Mouse (Mus musculus) lung, postnatal 25 days (tissue): Measurements from ENCODE around the gene Ccdc96.

Experiments
- DNase-seq: peaks from one replicate; pipeline ENCODE4 v3.0.0; 2022; ENCODE audit warnings: low spot score

Gene Ccdc96

DNA sequence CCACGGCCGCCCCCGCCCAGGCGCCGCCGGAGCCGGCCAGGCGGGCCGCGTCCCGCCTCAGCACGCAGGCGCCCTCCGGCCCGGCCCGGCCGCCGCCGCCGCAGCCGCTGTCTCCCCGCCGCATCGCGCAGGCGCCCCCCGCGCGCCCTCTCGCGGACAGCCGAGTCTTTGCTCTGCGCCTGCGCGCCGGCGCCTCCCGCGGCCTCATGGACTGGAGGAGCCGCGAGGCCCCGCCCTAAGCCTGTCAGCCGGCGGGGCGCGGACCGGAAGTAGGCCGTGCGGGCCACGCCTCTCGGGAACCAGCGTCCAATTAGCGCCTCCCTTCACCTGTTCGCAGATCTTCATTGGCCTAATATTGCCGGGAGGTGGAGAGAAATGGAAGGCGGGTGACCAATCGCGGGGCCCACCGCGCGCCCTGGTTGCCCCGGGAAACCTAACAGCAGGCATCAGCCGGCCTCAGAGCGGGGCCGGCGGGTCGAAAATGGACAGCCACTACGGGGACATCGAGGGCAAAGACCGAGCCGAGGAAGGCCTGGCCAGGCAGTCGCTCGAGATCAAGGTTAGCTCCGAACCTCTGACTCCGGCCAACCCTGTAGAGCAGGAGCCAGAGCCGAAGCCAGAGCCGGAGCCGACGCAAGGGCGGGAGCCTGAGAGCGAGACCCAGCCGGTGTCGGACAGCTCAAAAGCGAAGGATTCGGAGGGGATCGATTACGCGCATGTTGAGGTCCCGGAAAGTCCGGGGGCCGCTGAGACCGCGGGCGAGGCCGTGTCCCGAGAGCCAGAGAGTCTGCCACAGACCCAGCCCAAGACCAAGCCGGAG, at the start of gene Ccdc96, which contains the start of gene Tada2b:
Ccdc96 (plus strand) TSS at position 418 of the 820 bp plus-strand sequence.
Tada2b (minus strand) TSS at position 115 of the 820 bp plus-strand sequence.
- DNase-seq, result peak; percentile 98

- DNase-seq, result no peak
Observed at GRCm38 (mm10) chr5:36436858-36437257, 47.5 kb upstream of the Ccdc96 start.

GRCm38 (mm10) chr5:36440741-36441140, 43.6 kb upstream of the Ccdc96 start:
- no peak for DNase-seq

DNA sequence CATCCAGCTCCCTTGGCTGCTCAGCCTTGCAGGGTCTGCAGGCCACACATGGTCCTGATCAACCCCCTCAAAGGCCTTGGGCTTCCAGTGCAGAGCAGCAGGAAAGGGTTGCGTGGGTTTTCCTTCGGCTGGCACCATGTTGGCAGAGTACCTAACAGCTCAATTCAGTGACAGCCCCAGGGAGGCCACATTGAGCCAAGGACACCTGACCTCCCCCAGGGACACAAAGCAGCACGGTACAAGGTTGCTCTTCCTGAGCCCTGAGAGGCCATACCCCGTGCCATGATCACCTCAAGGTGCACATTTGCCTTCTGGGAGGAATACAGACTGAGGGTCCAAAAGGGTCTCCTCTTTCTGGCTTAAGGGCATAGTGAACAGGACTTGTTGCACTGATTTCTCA, 39.8 kb upstream of the Ccdc96 start:
- DNase-seq, result no peak

DNA sequence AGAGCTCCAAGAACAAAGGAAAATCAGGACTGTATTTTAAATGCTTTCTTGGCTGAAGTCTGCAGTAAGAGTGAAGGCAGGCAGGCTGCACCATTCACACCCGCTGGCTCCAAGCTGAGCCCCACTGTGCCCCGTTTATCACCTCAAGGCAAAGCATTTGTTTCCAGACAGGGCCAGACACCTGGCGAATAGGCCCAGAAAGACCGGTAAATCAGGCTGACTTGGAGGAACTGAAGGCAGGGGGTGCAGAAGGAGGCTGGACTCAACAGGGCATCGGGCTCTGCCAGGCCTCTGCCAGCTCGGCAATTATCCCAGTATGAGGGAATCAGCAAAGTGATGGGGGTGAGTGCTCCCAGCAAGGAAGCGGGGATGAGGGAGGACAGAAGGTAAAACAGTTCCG, 39.4 kb upstream of the Ccdc96 start:
- DNase-seq, result no peak

DNA sequence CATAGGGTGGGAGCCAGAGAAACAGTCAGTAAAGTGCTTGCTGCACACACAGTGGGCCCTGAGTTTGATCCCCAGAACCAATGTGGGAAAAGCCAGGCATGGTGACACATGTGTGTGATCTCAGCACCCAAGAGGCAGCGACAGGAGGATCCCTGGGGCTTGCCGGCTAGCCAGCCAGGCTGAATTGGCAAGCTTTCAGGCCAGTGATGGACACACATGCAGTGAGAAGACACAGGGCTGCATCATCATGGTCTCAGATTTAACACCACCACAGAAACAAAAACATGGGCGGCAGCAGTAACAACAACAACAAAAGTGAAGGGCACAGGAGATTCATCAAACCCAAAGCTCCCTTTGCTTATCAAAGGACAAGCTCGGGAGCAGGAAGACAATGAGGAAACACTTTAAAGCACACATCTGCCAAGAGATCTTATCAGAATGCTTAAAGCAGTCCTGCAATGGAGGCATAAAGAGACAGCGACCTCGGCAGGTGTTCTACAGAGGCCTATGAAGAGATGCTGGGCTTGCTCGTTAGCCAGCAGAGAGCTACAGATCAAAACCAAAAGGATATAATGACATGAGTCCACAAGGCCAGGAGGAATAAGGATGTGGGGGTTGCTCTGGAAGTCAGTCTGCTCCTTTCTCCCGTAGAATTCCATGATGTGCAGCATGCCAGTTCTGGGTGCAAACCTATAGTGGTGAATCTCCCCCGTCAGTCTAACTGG, 38.1 kb upstream of the Ccdc96 start:
- no peak for DNase-seq

GRCm38 (mm10) chr5:36447872-36448271, 36.5 kb upstream of the Ccdc96 start:
- no peak for DNase-seq

GRCm38 (mm10) chr5:36449710-36450358, 34.6 kb upstream of the Ccdc96 start:
- no peak for DNase-seq

- DNase-seq, result no peak
Observed at GRCm38 (mm10) chr5:36451119-36451518, 33.3 kb upstream of the Ccdc96 start.

DNA sequence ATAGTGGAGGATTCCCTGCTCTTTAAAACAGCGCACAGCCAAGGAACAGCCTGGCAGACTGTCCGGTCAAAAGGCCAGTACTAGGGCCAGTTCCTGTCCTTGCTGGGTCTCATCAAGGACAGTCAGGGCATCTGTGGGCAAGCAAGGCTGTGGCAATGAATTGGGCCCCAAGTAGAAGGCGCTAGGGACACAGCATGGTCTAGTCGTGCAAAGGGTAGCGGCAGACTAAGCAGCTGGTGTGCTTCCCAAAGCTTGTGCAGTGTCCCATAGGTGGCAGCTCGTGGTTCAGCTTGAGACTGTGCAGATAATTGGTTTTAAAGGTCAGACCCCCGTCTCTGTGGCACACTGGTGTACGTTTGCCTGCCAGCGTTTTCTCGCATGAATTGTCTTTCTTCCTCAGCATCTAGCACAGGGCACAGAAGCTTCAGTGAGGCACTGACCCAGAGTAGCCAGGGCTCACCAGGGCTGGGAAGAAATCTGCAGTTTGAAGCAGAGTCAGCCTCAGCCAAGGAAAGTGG, 32.5 kb upstream of the Ccdc96 start:
- no peak for DNase-seq

DNA sequence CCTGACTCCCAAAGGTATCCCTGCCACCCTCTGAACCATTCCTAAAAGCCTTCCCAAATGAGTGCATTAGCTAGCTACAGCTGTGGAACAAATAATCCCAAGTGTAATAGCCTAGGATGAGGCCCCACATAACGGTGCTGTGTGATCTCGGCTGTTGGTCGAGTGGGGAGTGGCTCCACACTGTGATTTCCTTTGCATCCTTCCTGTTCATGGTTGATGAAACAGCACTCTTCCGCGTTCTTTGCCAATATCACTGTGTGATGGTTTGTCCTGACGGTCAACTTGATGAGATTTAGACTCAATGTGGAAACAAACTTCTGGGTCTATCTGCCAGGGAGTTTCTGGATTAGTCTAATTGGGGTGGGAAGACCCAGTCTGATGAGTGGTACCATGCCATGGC, 31.6 kb upstream of the Ccdc96 start:
- DNase-seq, result no peak

DNA sequence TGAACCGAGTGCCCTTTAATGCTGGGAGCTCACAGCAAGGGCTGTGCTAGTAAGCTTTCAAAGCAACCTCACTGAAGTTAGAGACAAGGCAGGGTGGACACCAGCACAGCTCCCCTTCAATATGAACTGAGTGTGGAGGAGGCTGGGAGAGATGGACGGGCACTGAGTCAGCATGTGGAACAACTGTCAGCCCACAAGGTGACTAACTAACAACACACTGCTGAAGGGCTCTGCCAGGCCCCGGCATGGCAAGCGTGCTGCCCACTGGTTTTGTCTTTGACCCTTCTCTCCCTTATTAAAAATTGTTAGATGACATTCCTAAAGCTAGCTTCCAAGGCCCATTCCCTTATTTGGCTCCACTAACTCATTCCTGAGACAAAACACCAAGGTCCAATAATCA, 26.7 kb upstream of the Ccdc96 start:
- no peak for DNase-seq

- peak; percentile 48 for DNase-seq
Observed at GRCm38 (mm10) chr5:36458926-36459325, 25.5 kb upstream of the Ccdc96 start.

DNA sequence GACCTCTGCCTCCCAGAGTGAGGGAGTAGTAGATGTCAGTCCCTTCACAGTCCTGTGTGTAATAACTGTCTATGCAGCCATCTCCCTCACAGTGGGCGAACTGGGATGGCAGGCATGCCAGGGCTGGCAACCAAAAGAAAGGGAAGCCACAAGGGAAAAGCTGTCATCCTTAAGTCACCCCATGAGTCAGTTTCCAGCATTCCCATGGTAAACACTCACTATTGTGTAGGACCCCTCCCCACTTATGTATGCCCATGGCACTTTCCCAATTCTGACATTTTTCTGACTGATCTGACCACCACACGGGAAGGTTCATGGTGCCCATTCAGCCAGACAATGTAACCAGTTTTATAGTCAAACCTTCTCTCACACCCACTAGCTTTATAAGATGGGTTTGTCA, 23.7 kb upstream of the Ccdc96 start:
- DNase-seq, result no peak

DNA sequence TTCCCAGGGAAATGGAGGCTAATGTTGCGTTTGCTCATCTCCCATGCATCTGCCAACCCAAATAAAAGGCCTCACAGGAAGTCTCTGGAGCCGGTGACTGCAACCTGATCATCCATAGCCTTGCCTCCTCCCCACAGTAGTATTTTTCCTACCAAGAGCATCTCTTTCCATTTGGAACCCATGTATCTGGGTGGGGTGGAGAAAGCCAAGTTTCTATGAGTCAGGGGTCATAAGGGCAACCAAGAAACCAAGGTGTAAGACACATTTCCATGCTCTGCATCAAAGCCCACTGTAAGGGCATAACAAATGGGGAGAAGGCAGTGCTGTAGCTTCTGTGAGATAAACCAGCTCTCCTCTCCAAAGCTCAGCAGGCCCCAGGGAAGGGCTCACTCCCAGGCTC, 23.2 kb upstream of the Ccdc96 start:
- no peak for DNase-seq

DNA sequence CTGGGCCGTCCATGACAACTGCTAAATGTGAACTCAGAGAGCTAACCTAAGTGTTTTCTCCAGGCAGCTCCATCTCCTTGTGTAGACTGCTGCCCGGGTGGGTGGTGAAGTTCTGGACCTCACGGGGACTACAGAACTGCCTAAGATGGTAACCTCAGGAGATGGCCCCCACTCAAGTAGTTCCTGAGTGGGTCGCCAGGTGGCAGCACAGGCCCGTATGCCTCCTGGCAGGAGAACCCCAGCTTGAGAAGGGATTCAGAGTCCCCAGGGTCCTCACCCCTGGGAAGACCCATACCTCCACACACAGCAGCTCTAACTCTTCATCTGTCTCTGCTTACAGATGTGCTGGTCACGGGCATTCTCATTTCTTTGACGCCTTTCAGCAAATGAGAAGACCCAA, 21.6 kb upstream of the Ccdc96 start:
- peak; percentile 79 for DNase-seq

DNA sequence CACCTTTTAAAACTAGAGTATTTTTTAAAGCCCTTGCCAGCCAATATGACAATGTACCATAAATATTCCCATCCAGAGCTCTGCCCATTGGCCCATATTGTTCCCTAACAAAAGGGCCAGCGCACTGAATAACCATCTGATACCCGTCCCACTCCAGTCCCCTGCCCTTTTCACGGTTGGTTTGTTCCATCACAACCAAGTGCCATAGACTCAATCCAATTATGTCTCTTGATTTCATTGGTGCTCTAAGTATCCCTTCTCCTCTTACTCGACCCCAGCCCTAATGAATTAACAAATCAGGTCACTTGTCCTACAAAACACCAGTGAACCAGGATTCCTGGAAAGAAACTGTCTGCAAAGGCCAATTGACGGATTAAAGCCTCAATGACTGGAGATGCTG, 21.0 kb upstream of the Ccdc96 start:
- DNase-seq, result no peak

DNA sequence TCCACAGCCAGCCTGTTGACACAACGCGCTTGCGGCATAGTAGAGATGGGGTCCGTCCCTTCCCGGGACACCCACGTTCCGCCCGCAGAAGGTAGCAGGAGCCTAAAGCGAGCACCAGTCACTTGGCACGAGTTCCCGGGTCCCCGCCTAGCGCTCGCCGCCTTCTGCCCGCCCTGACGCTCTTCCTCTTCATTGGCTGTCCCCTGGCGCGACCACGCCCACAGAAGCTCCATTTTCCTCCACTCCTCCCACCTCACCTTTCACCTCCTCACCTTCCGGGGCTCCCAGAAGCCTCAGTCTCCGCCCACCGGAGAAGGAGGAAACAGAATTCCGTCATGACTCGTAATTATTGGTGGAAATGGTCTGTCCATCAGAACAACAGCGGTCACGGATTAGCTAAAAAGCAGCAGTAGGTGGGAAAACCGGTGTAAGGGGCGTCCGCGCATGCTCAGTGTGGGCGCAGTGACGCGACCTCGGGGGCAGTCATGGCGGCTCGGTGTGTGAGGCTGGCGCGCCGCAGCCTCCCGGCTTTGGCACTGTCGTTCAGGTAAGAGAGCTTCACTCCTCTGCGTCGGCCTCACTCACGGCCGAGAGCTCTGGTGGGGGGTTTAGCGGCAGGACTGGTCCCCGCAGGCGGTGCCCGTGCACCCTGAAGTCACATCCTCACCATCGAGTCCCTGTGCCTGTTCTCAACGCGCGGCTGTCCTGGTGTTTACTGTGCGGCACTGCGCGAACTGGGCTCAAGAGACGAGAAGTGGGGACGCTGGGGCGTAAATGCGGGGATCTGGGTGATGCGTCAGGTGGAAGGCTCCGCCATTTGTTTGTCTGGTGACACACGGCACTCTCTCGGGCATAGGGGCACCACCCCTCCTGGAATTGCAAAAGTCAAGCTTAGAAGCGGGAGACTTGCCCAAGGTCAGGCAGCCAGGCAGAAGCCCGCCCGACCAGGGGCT, 19.4 kb upstream of the Ccdc96 start, which contains the start of gene Grpel1:
Grpel1 (plus strand) TSS at position 290 of the 953 bp plus-strand sequence.
- peak; percentile 100 for DNase-seq

GRCm38 (mm10) chr5:36465889-36466288, 18.5 kb upstream of the Ccdc96 start:
- DNase-seq, result no peak

- no peak for DNase-seq
Observed at GRCm38 (mm10) chr5:36471206-36471605, 13.2 kb upstream of the Ccdc96 start.
